Mouse (Mus musculus): Measurements from ENCODE around the gene Ubxn1.
"Not testable (repeated sequence)": the region's sequence is repeated elsewhere in the genome, so short reads cannot be mapped to it uniquely, and the experiment has no call there.

The Ubxn1 gene

GRCm38 (mm10) chr19:8857689-8858088 is 13.6 kb upstream of the Ubxn1 start:
- in situ Hi-C loops (cut with MboI) = no loop called here

GRCm38 (mm10) chr19:8859018-8859417 is 12.3 kb upstream of the Ubxn1 start:
- in situ Hi-C loops (cut with MboI) = no loop called here

- in situ Hi-C loops (cut with MboI) = no loop called here
These were observed 7.0 kb upstream of the Ubxn1 start for GRCm38 (mm10) chr19:8864265-8864664.

GRCm38 (mm10) chr19:8870381-8870780 is 915 bp upstream of the Ubxn1 start:
- in situ Hi-C loops (cut with MboI) = not testable (repeated sequence)

GRCm38 (mm10) chr19:8870838-8871237 is 458 bp upstream of the Ubxn1 start:
- in situ Hi-C loops (cut with MboI) = no loop called here

- in situ Hi-C loops (cut with MboI) = no loop called here
These were observed 1.1 kb downstream of the Ubxn1 start for GRCm38 (mm10) chr19:8872266-8872840.

GRCm38 (mm10) chr19:8875031-8875430 is 3.7 kb downstream of the Ubxn1 start:
- in situ Hi-C loops (cut with MboI) = no loop called here

- in situ Hi-C loops (cut with MboI) = no loop called here
These were observed 9.2 kb downstream of the Ubxn1 start, which contains the start of gene Uqcc3 for GRCm38 (mm10) chr19:8880311-8881033. Gene Uqcc3, minus strand, starts transcription at chr19:8880923.

- in situ Hi-C loops (cut with MboI) = no loop called here
These were observed 9.7 kb downstream of the Ubxn1 start for GRCm38 (mm10) chr19:8881034-8881392.

GRCm38 (mm10) chr19:8883616-8884015 is 12.3 kb downstream of the Ubxn1 start, which contains the start of the genes Lbhd1 and Gm49403:
Gene Lbhd1, plus strand, starts transcription at chr19:8883732.
Gene Gm49403, plus strand, starts transcription at chr19:8883930.
- in situ Hi-C loops (cut with MboI) = no loop called here

GRCm38 (mm10) chr19:8886916-8887584 is 15.8 kb downstream of the Ubxn1 start:
- in situ Hi-C loops (cut with MboI) = no loop called here

- in situ Hi-C loops (cut with MboI) = no loop called here
These were observed 16.5 kb downstream of the Ubxn1 start for GRCm38 (mm10) chr19:8887585-8888463.

GRCm38 (mm10) chr19:8888511-8889385 is 17.5 kb downstream of the Ubxn1 start, which contains the start of the genes 1810009A15Rik and Gm49416:
Gene 1810009A15Rik, plus strand, starts transcription at chr19:8888853.
Gene Gm49416, plus strand, starts transcription at chr19:8888926.
- in situ Hi-C loops (cut with MboI) = no loop called here

GRCm38 (mm10) chr19:8892829-8893766 is 21.8 kb downstream of the Ubxn1 start, which contains the start of gene Ints5:
Gene Ints5, plus strand, starts transcription at chr19:8893005.
- in situ Hi-C loops (cut with MboI) = no loop called here

GRCm38 (mm10) chr19:8895397-8895960 is 24.2 kb downstream of the Ubxn1 start:
- in situ Hi-C loops (cut with MboI) = no loop called here

- in situ Hi-C loops (cut with MboI) = not testable (repeated sequence)
These were observed 24.9 kb downstream of the Ubxn1 start for GRCm38 (mm10) chr19:8896231-8896630.

- in situ Hi-C loops (cut with MboI) = not testable (repeated sequence)
These were observed 26.0 kb downstream of the Ubxn1 start for GRCm38 (mm10) chr19:8897211-8897864.

GRCm38 (mm10) chr19:8897865-8898495 is 26.7 kb downstream of the Ubxn1 start, which contains the start of gene Ganab:
Gene Ganab, plus strand, starts transcription at chr19:8898071.
- in situ Hi-C loops (cut with MboI) = no loop called here

All from mature B cell (primary cell).